Mouse (Mus musculus) MEL (cell line): ENCODE results near the gene Daxx. TPM values are rescaled to one million over a fixed set of nuclear protein-coding genes. Genes with fewer than 3 reads are reported as not detected.

Experiments
- DNase-seq: peaks from one replicate; pipeline ENCODE4 v3.0.0; 2011; ENCODE audit warnings: low read depth, low spot score
- H3K27ac ChIP-seq: 2 replicates; pipeline ENCODE4 v1.5.1; 2012; ENCODE audit warnings: low read depth, mild to moderate bottlenecking, control low read depth, low read length, moderate library complexity; ENCODE audit not compliant: control insufficient read depth
- H3K27me3 ChIP-seq, 2 experiments: fragments of 150-350 bp in 1 of 2; sonication (generic) in 1 of 2; 2 replicates each; pipeline ENCODE4 v1.6.1; 2012; ENCODE audit warnings: low read length in 2 of 2, mild to moderate bottlenecking in 2 of 2, improper control_type of control experiment in 1 of 2, moderate library complexity in 1 of 2; ENCODE audit not compliant: insufficient read depth in 2 of 2, control insufficient read depth in 1 of 2
- H3K36me3 ChIP-seq, 2 experiments: 2 replicates each; pipeline ENCODE4 v1.6.1; 2012 to 2014; ENCODE audit warnings: low read length in 2 of 2, improper control_type of control experiment in 1 of 2, inconsistent platforms in 1 of 2, mild to moderate bottlenecking in 1 of 2; ENCODE audit not compliant: insufficient read depth in 2 of 2, control insufficient read depth in 1 of 2
- H3K4me1 ChIP-seq, 2 experiments: fragments of 150-350 bp in 1 of 2; sonication (generic) in 1 of 2; 2 replicates each; pipeline ENCODE4 v1.6.1; 2012; ENCODE audit warnings: low read length in 2 of 2, improper control_type of control experiment in 1 of 2, mild to moderate bottlenecking in 1 of 2; ENCODE audit not compliant: insufficient read depth in 2 of 2, control insufficient read depth in 1 of 2
- H3K4me3 ChIP-seq, 2 experiments: fragments of 150-350 bp in 1 of 2; sonication (generic) in 1 of 2; 2 replicates each; pipeline ENCODE4 v1.5.1; 2012; ENCODE audit warnings: low read depth in 2 of 2, low read length in 2 of 2, mild to moderate bottlenecking in 2 of 2, moderate library complexity in 2 of 2, control low read depth in 1 of 2, improper control_type of control experiment in 1 of 2; ENCODE audit not compliant: control insufficient read depth in 1 of 2, insufficient read depth in 1 of 2
- H3K79me2 ChIP-seq: 2 replicates; pipeline ENCODE4 v1.6.1; 2012; ENCODE audit warnings: mild to moderate bottlenecking, low read length, moderate library complexity; ENCODE audit not compliant: control insufficient read depth, poor library complexity, insufficient read depth
- H3K9ac ChIP-seq: 2 replicates; pipeline ENCODE4 v1.6.1; 2012; ENCODE audit warnings: low read depth, mild to moderate bottlenecking, control low read depth, low read length, moderate library complexity; ENCODE audit not compliant: control insufficient read depth, poor library complexity, severe bottlenecking
- H3K9me3 ChIP-seq: fragments of 150-350 bp; sonication (generic); replicated peaks from 2 replicates; pipeline ENCODE4 v1.6.1; 2012; ENCODE audit warnings: mild to moderate bottlenecking, low read length, improper control_type of control experiment, moderate library complexity; ENCODE audit not compliant: insufficient read depth
- CHD1 ChIP-seq: IDR thresholded peaks from 2 replicates; pipeline ENCODE4 v1.6.1; 2012; ENCODE audit warnings: low read depth, mild to moderate bottlenecking, inconsistent platforms, low read length, improper control_type of control experiment
- CHD2 ChIP-seq: IDR thresholded peaks from 2 replicates; pipeline ENCODE4 v1.6.1; 2011; ENCODE audit warnings: low read length, improper control_type of control experiment
- ELF1 ChIP-seq: IDR thresholded peaks from 2 replicates; pipeline ENCODE4 v1.6.1; 2014; ENCODE audit warnings: low read depth, mild to moderate bottlenecking, inconsistent platforms, low read length, improper control_type of control experiment, moderate library complexity
- EP300 ChIP-seq, 2 experiments: IDR thresholded peaks; 2 replicates each; pipeline ENCODE4 v1.6.1; 2011; ENCODE audit warnings: improper control_type of control experiment in 2 of 2, low read length in 2 of 2, low read depth in 1 of 2, mild to moderate bottlenecking in 1 of 2
- ETS1 ChIP-seq: IDR thresholded peaks from 2 replicates; pipeline ENCODE4 v1.6.1; 2012; ENCODE audit warnings: low read depth, mild to moderate bottlenecking, inconsistent platforms, low read length, improper control_type of control experiment, moderate library complexity
- GABPA ChIP-seq: IDR thresholded peaks from 2 replicates; pipeline ENCODE4 v1.6.1; 2012; ENCODE audit warnings: low read depth, mild to moderate bottlenecking, inconsistent platforms, low read length, improper control_type of control experiment, moderate library complexity
- HCFC1 ChIP-seq: IDR thresholded peaks from 2 replicates; pipeline ENCODE4 v1.6.1; 2012; ENCODE audit warnings: low read depth, mild to moderate bottlenecking, inconsistent platforms, low read length, improper control_type of control experiment, moderate library complexity
- KAT2A ChIP-seq: conservative IDR thresholded peaks from 2 replicates; pipeline ENCODE4 v1.6.1; 2012; ENCODE audit warnings: low read depth, low read length, improper control_type of control experiment, inconsistent platforms
- MAFK ChIP-seq: IDR thresholded peaks from 2 replicates; pipeline ENCODE4 v1.6.1; 2011; ENCODE audit warnings: low read depth, mild to moderate bottlenecking, low read length, improper control_type of control experiment, borderline replicate concordance
- MAX ChIP-seq: IDR thresholded peaks from 2 replicates; pipeline ENCODE4 v1.6.1; 2011; ENCODE audit warnings: low read length, improper control_type of control experiment
- MYC ChIP-seq: IDR thresholded peaks from 2 replicates; pipeline ENCODE4 v1.6.1; 2011; ENCODE audit warnings: low read depth, mild to moderate bottlenecking, low read length, improper control_type of control experiment, moderate library complexity
- NELFE ChIP-seq: IDR thresholded peaks from 2 replicates; pipeline ENCODE4 v1.6.1; 2011; ENCODE audit warnings: low read depth, low read length, improper control_type of control experiment
- POLR2AphosphoS5 ChIP-seq: IDR thresholded peaks from 2 replicates; pipeline ENCODE4 v1.6.1; 2012; ENCODE audit warnings: low read depth, borderline replicate concordance, mild to moderate bottlenecking, inconsistent platforms, low read length, moderate library complexity, mixed read lengths
- SIN3A ChIP-seq: IDR thresholded peaks from 2 replicates; pipeline ENCODE4 v1.6.1; 2012; ENCODE audit warnings: low read length, improper control_type of control experiment, inconsistent platforms
- SMC3 ChIP-seq: IDR thresholded peaks from 2 replicates; pipeline ENCODE4 v1.6.1; 2011; ENCODE audit warnings: low read depth, low read length, improper control_type of control experiment
- TBP ChIP-seq: IDR thresholded peaks from 2 replicates; pipeline ENCODE4 v1.8.0; 2011; ENCODE audit warnings: low read depth, low read length, improper control_type of control experiment
- TCF12 ChIP-seq: IDR thresholded peaks from 2 replicates; pipeline ENCODE4 v1.6.1; 2014; ENCODE audit warnings: low read depth, mild to moderate bottlenecking, inconsistent platforms, low read length, improper control_type of control experiment, moderate library complexity
- UBTF ChIP-seq: IDR thresholded peaks from 2 replicates; pipeline ENCODE4 v1.6.1; 2012; ENCODE audit warnings: low read depth, mild to moderate bottlenecking, inconsistent platforms, low read length, improper control_type of control experiment, moderate library complexity, borderline replicate concordance; ENCODE audit not compliant: insufficient read depth
- ZC3H11A ChIP-seq: IDR thresholded peaks from 2 replicates; pipeline ENCODE4 v1.6.1; 2012; ENCODE audit warnings: low read depth, mild to moderate bottlenecking, inconsistent platforms, low read length, improper control_type of control experiment
- ZKSCAN1 ChIP-seq: IDR thresholded peaks from 2 replicates; pipeline ENCODE4 v1.6.1; 2012; ENCODE audit warnings: low read depth, mild to moderate bottlenecking, inconsistent platforms, low read length, improper control_type of control experiment, moderate library complexity
- ZMIZ1 ChIP-seq: IDR thresholded peaks from 2 replicates; pipeline ENCODE4 v1.6.1; 2012; ENCODE audit warnings: low read depth, mild to moderate bottlenecking, inconsistent platforms, low read length, improper control_type of control experiment, moderate library complexity
- ZNF384 ChIP-seq: IDR thresholded peaks from 2 replicates; pipeline ENCODE4 v1.6.1; 2012; ENCODE audit warnings: low read depth, mild to moderate bottlenecking, inconsistent platforms, low read length, improper control_type of control experiment
- polyA plus RNA-seq, 2 experiments: library from polyadenylated mRNA; stranded (reverse) in 1 of 2; unstranded in 1 of 2; fragments of >175 nt in 1 of 2; fragments of >200 nt in 1 of 2; gene quantifications; 2 replicates each; pipeline versions ENCODE4 v1.2.1 to v1.2.4; 2012; ENCODE audit warnings: low replicate concordance in 2 of 2, low read depth in 1 of 2; ENCODE audit not compliant: insufficient read length in 2 of 2, insufficient read depth in 1 of 2, missing spikeins in 1 of 2
- total RNA-seq: library from RNA; depleted of rRNA; stranded (reverse); fragments of 300-350 nt; gene quantifications from 2 replicates; pipeline ENCODE4 v1.2.3, GENCODE M21; 2012

Daxx gene
- total and polyA plus RNA-seq, 3 experiments: 40.6 to 68.0 TPM; not detected in 1

DNA sequence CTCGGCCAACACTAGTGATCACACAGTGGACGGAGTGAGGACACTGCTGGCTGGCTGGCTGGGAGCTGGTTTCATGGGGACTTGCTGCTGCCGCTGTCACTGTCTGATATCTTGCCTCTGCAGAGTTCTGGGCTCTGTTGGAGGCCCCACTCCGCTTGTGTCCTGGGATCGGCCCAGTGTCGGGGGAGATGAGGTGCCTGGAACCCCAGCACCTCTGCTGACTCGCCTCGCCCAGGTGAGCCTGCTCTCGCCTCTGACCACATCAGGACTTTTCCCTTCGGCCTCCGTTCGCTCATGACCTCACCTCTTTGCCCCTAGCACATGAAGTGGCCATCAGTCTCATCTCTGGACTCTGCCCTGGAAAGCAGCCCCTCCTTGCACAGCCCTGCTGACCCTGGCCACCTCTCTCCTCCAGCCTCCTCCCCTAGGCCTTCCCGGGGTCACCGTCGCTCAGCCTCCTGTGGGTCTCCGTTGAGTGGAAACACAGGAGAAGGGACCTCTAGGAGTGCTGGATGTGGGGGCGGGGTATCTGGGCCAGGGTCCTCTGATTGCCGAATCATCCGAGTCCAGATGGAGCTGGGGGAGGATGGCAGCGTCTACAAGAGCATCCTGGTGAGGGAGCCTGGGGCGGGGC is 26.3 kb downstream of the Daxx start:
- no peak overlapping the region for H3K9ac ChIP-seq
- no peaks in the 10 kb centered on the region for H3K9me3 ChIP-seq
- no peaks in the 10 kb centered on the region for H3K27me3 ChIP-seq
- TF ChIP-seq SMC3 (no peak), POLR2AphosphoS5 (no peak), SIN3A (no peak), UBTF (no peak), EP300 (IDR thresholded peaks at IDR 0.05; ENCODE audit: low read depth in 1 of 2, low read length in 2 of 2) (no peak), NELFE (no peak), ZC3H11A (no peak), ZMIZ1 (no peak), CHD2 (no peak), MYC (no peak), ZKSCAN1 (no peak)
- TF ChIP-seq, all 39 proteins: peak for 0
- H3K4me1 ChIP-seq: peaks cover 0 to 7% of the 10 kb centered on the region in 2 experiments; a peak in 3 of 4 replicates
- peaks cover 13% of the 10 kb centered on the region for H3K79me2 ChIP-seq
- no peak overlapping the region for H3K4me3 ChIP-seq
- no peak overlapping the region for H3K27ac ChIP-seq
- DNase-seq: no peak
- H3K36me3 ChIP-seq: peaks cover 0 to 3% of the 10 kb centered on the region in 2 experiments; a peak in 2 of 4 replicates

DNA sequence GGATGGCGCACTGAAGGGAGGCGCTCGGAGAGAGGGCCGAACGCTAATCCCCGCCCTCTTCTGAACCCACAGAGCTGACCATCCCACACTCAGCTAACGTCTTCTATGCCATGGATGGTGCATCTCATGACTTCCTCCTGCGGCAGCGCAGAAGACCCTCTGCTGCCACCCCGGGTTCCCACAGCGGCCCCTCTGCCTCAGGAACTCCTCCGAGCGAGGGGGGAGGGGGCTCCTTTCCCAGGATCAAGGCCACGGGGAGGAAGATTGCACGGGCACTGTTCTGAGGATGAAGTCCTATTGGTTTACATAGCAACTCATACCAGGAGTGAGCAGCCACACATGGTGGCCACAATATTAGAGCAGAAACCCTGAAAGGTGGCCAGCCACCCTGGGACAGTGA is 27.8 kb downstream of the Daxx start:
- H3K27me3 ChIP-seq: no peaks in the 10 kb centered on the region
- no peaks in the 10 kb centered on the region for H3K36me3 ChIP-seq
- no peak overlapping the region for H3K4me3 ChIP-seq
- H3K4me1 ChIP-seq: peaks cover 0 to 2% of the 10 kb centered on the region in 2 experiments; a peak in 2 of 4 replicates
- TF ChIP-seq ETS1 (no peak), TBP (no peak), TCF12 (no peak), HCFC1 (no peak), MYC (no peak), CHD1 (no peak), ZKSCAN1 (no peak), KAT2A (no peak), SIN3A (no peak), MAX (no peak), ELF1 (no peak), MAFK (no peak), EP300 (IDR thresholded peaks at IDR 0.05; ENCODE audit: low read depth in 1 of 2, low read length in 2 of 2) (no peak), GABPA (no peak), SMC3 (no peak), ZNF384 (no peak)
- no peak overlapping the region for H3K27ac ChIP-seq
- DNase-seq: no peak
- H3K79me2 ChIP-seq: peaks cover 24% of the 10 kb centered on the region
- no peak overlapping the region for H3K9ac ChIP-seq
- no peaks in the 10 kb centered on the region for H3K9me3 ChIP-seq
